In genomic region chr5:24502786-24503185, GRCm38 (mm10) we compare ENCODE assay signal across 22 mouse cellular contexts. TPM values are rescaled to one million over a fixed set of nuclear protein-coding genes. Genes with fewer than 3 reads are reported as not detected.
"Had no signal": no experiment of that assay in that cellular context is flagged by ENCODE, and none has a peak within 500 bp of the region (broad histone marks: within the 10 kb centered on the region; RNA-seq: fewer than 3 reads in every experiment).

No protein-coding gene starts in this region.

- H3K9me3 ChIP-seq: limb, embryonic 13.5 days; midbrain, embryonic 10.5 days; neural tube, embryonic 13.5 days had no signal

- DNase-seq: layer of hippocampus, adult 9-11 months; layer of hippocampus, postnatal 36 days; left cerebral cortex, postnatal 4 days; lung, embryonic 14.5 days; lung, postnatal 4 days; midbrain, embryonic 14.5 days; retina, postnatal 1 day; right cerebral cortex, postnatal 4 days; spleen, adult 18-20 months; thymus, adult 18-20 months; thymus, postnatal 14 days had no signal

- H3K9ac ChIP-seq: limb, embryonic 13.5 days; lung, embryonic 14.5 days; neural tube, embryonic 13.5 days had no signal

- H3K4me3 ChIP-seq: limb, embryonic 13.5 days; midbrain, embryonic 10.5 days; myocyte; neural tube, embryonic 13.5 days had no signal

- ATAC-seq: hindbrain, postnatal 0 days had no signal

- H3K4me2 ChIP-seq: limb, embryonic 13.5 days; liver, embryonic 11.5 days; lung, embryonic 14.5 days; neural tube, embryonic 13.5 days had no signal

- H3K27ac ChIP-seq: hindbrain, postnatal 0 days; kidney, postnatal 0 days; limb, embryonic 13.5 days; midbrain, embryonic 10.5 days; neural tube, embryonic 13.5 days had no signal

RNA-seq across cellular contexts. Expression of gene Gbx1, which starts 24.2 kb away (rescaled TPM):
- total RNA-seq: layer of hippocampus, adult 18-20 months; layer of hippocampus, postnatal 36 days; megakaryocyte, adult 5-6 weeks had no signal
- polyA plus RNA-seq: limb, embryonic 13.5 days; liver, embryonic 16.5 days; midbrain, embryonic 10.5 days; stomach, embryonic 14.5 days had no signal

RNA-seq across cellular contexts. Expression of gene Asb10, which starts 38.0 kb away (rescaled TPM):
- total RNA-seq: megakaryocyte, adult 5-6 weeks had no signal

RNA-seq across cellular contexts. Expression of gene 4931409K22Rik, which starts 53.8 kb away (rescaled TPM):
- total RNA-seq: hindbrain, postnatal 0 days; layer of hippocampus, adult 18-20 months; layer of hippocampus, postnatal 36 days; left cerebral cortex, postnatal 4 days; megakaryocyte, adult 5-6 weeks had no signal
- polyA plus RNA-seq: liver, embryonic 16.5 days; lung, embryonic 14.5 days; midbrain, embryonic 14.5 days; myocyte had no signal
